Mouse (Mus musculus) retina, postnatal 7 days (tissue): ENCODE results near the gene Tnnt2.

Source experiments
- DNase-seq: peaks from one replicate; pipeline ENCODE4 v3.0.0-alpha.2; 2012; ENCODE audit warnings: low read depth, low spot score

The Tnnt2 gene

GRCm38 (mm10) chr1:135818481-135819086, 17.6 kb upstream of the Tnnt2 start, which contains the start of gene Lad1:
Gene Lad1, plus strand, starts transcription at chr1:135818598.
- peak; percentile 40 for DNase-seq

DNA sequence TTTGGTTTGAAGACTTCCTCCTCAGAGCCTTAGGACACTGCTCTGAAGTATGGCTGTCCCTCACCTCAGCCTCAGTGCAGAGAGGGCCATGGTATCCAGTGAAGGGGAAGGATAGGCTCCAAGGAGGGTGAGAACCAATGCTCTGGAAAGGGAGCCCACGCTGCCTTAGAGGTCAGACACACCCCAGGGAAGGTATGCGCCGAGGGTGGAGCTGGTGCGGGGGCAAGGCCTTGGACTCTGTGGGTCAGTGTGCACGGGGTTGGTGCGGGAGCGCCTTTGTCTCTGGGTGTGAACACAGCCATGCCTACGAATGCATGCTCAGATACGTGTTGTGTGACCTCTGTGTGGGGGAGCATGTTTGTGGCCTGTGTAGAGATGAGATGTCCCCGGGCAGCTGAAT, 16.1 kb upstream of the Tnnt2 start:
- DNase-seq = no peak

- DNase-seq = no peak
These were observed 15.3 kb upstream of the Tnnt2 start for GRCm38 (mm10) chr1:135820736-135821364.

GRCm38 (mm10) chr1:135821780-135822179, 14.4 kb upstream of the Tnnt2 start:
- DNase-seq = no peak

GRCm38 (mm10) chr1:135828918-135829317, 7.2 kb upstream of the Tnnt2 start:
- peak; percentile 51 for DNase-seq

GRCm38 (mm10) chr1:135834206-135834859, 1.8 kb upstream of the Tnnt2 start:
- DNase-seq = no peak

GRCm38 (mm10) chr1:135834983-135835382, 1.2 kb upstream of the Tnnt2 start:
- no peak for DNase-seq

- DNase-seq = no peak
These were observed 2.5 kb downstream of the Tnnt2 start for GRCm38 (mm10) chr1:135838626-135839025.

GRCm38 (mm10) chr1:135839065-135839464, 2.9 kb downstream of the Tnnt2 start:
- DNase-seq = no peak

DNA sequence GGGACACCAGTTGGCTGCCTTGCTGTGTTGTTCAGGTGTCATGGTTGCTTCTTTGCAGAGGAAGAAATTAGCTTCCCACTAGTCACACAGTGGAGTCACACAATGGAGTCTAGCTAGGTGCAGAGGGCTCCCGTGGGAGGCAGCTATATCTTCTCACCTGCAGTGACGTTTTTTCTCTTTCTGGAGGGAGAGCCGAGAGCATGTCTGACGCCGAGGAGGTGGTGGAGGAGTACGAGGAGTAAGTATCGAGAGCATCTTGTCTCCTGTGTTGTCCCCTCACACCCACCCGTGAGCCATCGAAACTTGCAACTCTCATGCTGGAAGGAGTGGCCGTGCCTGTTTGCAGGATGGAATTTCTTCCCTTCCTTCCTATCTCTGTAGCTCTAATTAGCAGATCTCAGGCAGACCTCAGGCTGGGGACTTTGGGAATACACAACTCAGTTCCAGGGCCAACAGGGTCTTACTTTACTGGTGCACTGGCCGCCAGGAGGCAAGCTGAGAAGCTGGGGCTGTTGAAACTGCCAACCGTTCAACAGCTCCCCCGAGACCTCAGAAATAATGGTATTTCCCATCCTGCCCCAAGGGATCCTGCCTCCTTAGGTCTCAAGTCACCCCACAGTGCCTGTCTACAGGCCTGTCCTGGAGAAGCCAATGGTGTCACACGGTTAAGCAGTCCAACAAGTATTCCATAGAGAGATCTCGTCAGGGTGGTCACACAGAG, 4.7 kb downstream of the Tnnt2 start:
- no peak for DNase-seq

DNA sequence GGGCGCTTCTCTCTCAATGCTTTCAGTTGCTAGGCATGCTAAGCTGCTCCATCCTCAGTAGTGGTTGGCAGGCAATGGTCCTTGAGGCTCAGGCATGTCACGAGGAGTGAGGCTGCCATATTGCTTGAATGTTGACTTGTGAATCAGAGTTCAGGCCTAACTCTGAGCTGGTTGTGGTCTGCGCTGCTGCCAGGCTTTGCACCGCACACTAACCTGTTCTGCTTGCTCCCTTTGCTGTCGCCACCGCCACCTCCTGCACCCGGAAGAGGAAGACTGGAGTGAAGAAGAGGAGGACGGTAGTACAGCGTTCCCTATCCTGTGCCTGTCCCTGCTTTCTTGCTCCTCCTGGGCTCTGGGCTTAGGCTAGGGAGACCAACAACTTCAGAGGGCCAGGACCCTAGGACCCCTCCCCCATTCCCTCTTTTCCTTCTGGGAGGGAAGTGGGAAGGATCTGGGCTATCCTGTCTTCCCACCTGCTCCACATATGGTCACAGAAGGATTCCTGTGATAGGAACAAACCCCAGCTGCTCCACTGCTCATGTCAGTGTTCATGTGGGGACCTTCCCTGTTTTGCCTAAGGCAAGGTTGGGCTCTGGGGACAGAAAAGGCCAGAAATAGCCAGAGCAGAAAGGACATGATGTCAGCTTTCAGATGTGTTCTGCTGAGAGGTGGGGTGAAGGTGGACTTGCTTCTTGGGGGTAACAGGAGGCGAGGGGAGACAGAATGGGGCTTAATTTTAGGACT, 7.5 kb downstream of the Tnnt2 start:
- DNase-seq = no peak

- no peak for DNase-seq
These were observed 8.3 kb downstream of the Tnnt2 start for GRCm38 (mm10) chr1:135844481-135844880.

DNA sequence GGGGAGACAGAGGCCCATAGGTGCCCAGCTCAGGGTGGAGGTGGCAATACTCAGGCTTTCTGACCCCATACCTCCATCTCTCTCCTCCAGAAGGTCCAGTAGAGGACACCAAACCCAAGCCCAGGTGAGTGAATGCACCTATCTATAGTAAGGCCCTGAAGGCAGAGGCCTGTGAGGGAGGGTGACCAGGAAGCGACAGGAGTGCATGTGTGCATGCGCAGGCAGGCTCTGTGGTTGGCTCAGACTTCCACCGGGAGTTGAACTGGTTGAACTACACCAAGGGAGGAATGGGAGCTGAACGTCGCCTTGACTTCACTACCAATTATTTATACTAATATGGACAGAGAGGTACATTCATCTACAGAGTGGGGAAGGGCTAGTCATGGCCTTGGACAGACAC, 10.5 kb downstream of the Tnnt2 start:
- no peak for DNase-seq

DNA sequence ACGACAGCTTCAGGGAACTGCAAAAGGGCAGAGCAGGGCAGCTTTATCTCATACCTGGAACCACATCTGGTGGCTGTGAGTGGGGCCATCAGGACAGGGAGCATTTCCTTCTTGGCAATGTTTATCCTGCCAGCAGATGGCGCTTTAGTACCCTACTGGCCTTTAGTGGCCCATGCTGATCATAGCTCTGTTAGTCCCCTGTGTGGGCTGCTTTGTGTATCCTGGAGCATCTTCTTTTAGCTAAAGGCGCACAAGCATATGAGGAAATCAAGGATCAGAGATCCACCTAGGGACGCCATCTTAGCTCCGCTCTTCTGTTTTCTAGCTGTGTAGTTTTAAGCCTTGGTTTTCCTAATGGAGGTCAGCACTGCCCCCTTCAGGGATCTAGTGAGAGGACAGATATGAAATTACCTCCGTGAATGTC, 11.0 kb downstream of the Tnnt2 start:
- DNase-seq = peak; percentile 36

- DNase-seq = no peak
These were observed 11.6 kb downstream of the Tnnt2 start for GRCm38 (mm10) chr1:135847611-135848351.

DNA sequence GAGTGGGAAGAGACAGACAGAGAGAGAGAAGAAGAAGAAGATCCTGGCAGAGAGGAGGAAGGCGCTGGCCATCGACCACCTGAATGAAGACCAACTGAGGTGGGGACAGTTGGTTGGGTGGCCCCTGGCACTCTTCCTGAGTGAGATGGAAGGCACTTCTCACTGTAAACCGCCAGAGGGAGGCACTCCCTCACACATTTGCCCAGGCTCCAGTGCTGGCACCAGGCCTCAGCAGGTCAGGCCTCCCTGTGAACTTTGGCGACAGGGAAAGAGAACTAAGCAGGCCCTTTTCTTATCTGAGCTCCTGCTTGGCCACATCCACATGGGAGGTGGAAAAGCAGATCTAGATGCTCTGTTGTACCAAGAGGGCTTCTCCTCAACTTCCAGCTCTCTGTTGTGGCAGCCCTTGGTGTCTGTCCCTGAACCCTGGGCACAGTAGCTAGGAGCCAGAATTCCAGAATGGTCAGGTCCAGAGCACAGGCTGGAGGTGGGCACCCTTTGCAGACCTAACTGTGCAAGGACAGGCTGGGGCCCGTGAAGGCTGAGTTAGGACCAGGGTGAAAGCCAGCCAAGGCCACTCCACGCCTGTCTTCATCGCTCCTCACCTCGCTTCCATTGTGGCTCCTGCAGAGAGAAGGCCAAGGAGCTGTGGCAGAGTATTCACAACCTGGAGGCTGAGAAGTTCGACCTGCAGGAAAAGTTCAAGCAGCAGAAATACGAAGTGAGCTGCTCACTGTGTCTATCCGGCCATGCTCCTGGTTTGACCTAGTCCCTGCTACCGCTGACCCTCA, 14.8 kb downstream of the Tnnt2 start:
- no peak for DNase-seq

- DNase-seq = no peak
These were observed 16.0 kb downstream of the Tnnt2 start for GRCm38 (mm10) chr1:135852044-135852756.

DNA sequence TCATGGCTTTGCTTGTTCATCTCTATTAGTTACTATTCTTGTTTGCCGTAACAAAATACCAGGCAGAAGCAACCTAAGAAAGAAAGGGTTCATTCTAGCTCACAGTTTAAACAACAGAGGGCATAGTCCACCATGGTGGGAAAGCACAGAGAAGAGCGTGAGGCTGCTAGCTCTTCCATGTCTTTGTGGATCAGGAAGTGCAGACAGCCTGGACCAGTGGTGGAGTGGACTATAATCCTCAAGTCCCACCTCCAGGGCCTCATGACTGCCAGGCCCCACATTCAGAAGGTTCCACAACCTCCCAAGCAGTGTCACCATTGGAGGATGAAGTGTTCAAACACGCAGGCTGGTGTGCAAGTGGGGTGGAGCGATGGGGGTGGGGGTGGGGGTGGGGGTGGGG, 17.0 kb downstream of the Tnnt2 start:
- DNase-seq = no peak

GRCm38 (mm10) chr1:135854591-135855343, 18.6 kb downstream of the Tnnt2 start:
- DNase-seq = no peak
